Comparison of ENCODE assay signal across 16 mouse cellular contexts in genomic region chr8:41648276-41648675, GRCm38 (mm10).
"Had no signal": no experiment of that assay in that cellular context is flagged by ENCODE, and none has a peak within 500 bp of the region (broad histone marks: within the 10 kb centered on the region; RNA-seq: fewer than 3 reads in every experiment).

No protein-coding gene starts in this region.

- H3K9ac ChIP-seq: neural tube, embryonic 12.5 days; neural tube, embryonic 13.5 days; neural tube, embryonic 15.5 days; stomach, embryonic 15.5 days had no signal

- DNase-seq: right cerebral cortex, adult 18-20 months; right cerebral cortex, postnatal 14 days; right cerebral cortex, postnatal 25 days; right cerebral cortex, postnatal 4 days; spleen, adult 18-20 months; thymus, adult 18-20 months; thymus, adult 2 months; thymus, postnatal 14 days; thymus, postnatal 25 days; thymus, postnatal 36 days; thymus, postnatal 4 days had no signal

- H3K4me3 ChIP-seq: neural tube, embryonic 12.5 days; neural tube, embryonic 13.5 days; neural tube, embryonic 15.5 days; stomach, embryonic 15.5 days had no signal

- H3K27ac ChIP-seq: neural tube, embryonic 12.5 days; neural tube, embryonic 13.5 days; neural tube, embryonic 15.5 days; stomach, embryonic 15.5 days; stomach, postnatal 0 days had no signal

- H3K4me1 ChIP-seq: neural tube, embryonic 12.5 days; neural tube, embryonic 13.5 days; neural tube, embryonic 15.5 days; stomach, embryonic 15.5 days had no signal

- H3K36me3 ChIP-seq: neural tube, embryonic 12.5 days; neural tube, embryonic 13.5 days; neural tube, embryonic 15.5 days; stomach, embryonic 15.5 days had no signal

- H3K4me2 ChIP-seq: neural tube, embryonic 12.5 days; neural tube, embryonic 13.5 days; neural tube, embryonic 15.5 days; stomach, embryonic 15.5 days had no signal

- H3K27me3 ChIP-seq: neural tube, embryonic 12.5 days; neural tube, embryonic 13.5 days; neural tube, embryonic 15.5 days; stomach, embryonic 15.5 days had no signal

- H3K9me3 ChIP-seq: neural tube, embryonic 12.5 days; neural tube, embryonic 13.5 days; neural tube, embryonic 15.5 days; stomach, embryonic 15.5 days had no signal
